ENCODE assay signal across 8 mouse cellular contexts in the genomic region with DNA sequence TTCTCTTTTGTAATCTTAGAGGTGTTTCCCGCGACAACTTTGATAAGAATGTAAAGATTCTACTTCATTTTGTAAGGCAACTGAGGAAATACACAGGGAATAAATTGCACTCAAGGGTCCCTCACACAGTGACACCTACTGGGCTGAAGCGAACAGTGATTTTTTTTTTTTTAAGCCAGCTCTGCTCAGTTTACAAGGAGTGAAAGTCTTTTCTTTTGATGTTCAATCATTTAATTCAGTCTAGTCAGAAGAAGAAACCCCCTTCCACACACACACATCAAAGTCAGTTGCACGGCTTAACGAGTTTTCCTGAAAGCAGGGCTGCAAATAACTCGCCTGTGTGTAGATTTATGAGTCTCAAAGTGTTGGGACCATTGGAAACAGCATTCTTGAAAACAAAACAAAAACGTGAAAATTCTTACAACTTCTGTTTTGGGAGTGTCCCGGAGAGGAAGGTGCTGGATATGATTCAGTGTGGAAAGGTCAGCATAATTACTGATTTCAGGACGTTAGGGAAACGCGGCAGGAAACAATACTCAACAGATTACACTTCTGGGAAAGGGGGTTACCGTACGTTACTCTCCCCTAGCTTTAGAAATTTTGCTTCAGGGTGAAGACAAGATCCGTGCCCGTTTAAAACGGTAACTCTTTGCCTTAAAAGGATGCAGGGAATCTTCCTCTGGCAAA. TPM values are rescaled to one million over a fixed set of nuclear protein-coding genes. Genes with fewer than 3 reads are reported as not detected.
DNase-seq lines count a peak whose midpoint lies in the region; ATAC-seq and TF ChIP-seq lines count a peak whose summit lies in the region.

TSS of gene Sema3c (plus strand) at position 588 of the 687 bp plus-strand sequence.

- peak; percentile 65 for TF ChIP-seq CTCF in hindbrain, postnatal 0 days (IDR thresholded peaks at IDR 0.05; ENCODE audit: low read depth)

- H3K4me1 ChIP-seq in hindbrain, postnatal 0 days (ENCODE audit: insufficient read depth, low read length) = no peaks in the 10 kb centered on the region; the same call in 1 of the 2 replicates
- H3K4me1 ChIP-seq in liver, embryonic 13.5 days (replicated peaks) = no peaks in the 10 kb centered on the region
- H3K4me1 ChIP-seq in neural tube, embryonic 14.5 days (ENCODE audit: control insufficient read depth, insufficient read depth, low read length) = 0 out of 2 replicates have a peak, but pooled peaks cover 2% of the 10 kb centered on the region

- ATAC-seq in frontal cortex, adult (ENCODE audit: low TSS enrichment) = peak; percentile 55
- ATAC-seq in hindbrain, postnatal 0 days = peak; percentile 8; the same call in 1 of the 2 replicates
- no peak for ATAC-seq in liver, embryonic 13.5 days (ENCODE audit: low read depth)
- peak; percentile 7; the same call in 1 of the 2 replicates for ATAC-seq in neural tube, embryonic 14.5 days (ENCODE audit: low read depth)

- H3K9me3 ChIP-seq in hindbrain, postnatal 0 days (ENCODE audit: low read length) = no peaks in the 10 kb centered on the region
- H3K9me3 ChIP-seq in liver, embryonic 13.5 days (replicated peaks) = no peaks in the 10 kb centered on the region
- H3K9me3 ChIP-seq in neural tube, embryonic 14.5 days (ENCODE audit: control insufficient read depth, low read length) = no peaks in the 10 kb centered on the region

- 1% methylated on average over 16 of the region's 16 CpGs for WGBS in hindbrain, postnatal 0 days
- WGBS in liver, embryonic 13.5 days (ENCODE audit: insufficient replicate concordance) = 3% methylated on average over 16 of the region's 16 CpGs
- WGBS in neural tube, embryonic 14.5 days = under 1% methylated on average over 16 of the region's 16 CpGs

- peak within 1 kb of the TSS; percentile 20; the same call in 1 of the 2 replicates for H3K27ac ChIP-seq in hindbrain, postnatal 0 days
- H3K27ac ChIP-seq in liver, embryonic 13.5 days = no peak within 1 kb of the TSS
- peak within 1 kb of the TSS; percentile 58; the same call in 1 of the 2 replicates for H3K27ac ChIP-seq in neural tube, embryonic 14.5 days (ENCODE audit: low read depth, low read length)

- H3K4me3 ChIP-seq in hindbrain, postnatal 0 days (ENCODE audit: low read length) = peak within 1 kb of the TSS; percentile 75
- H3K4me3 ChIP-seq in liver, embryonic 13.5 days (replicated peaks) = peak within 1 kb of the TSS; percentile 51
- peak within 1 kb of the TSS; percentile 48 for H3K4me3 ChIP-seq in neural tube, embryonic 14.5 days (ENCODE audit: low read depth, low read length)

- H3K36me3 ChIP-seq in hindbrain, postnatal 0 days (ENCODE audit: insufficient read depth, low read length) = no peaks in the 10 kb centered on the region
- H3K36me3 ChIP-seq in liver, embryonic 13.5 days = no peaks in the 10 kb centered on the region
- H3K36me3 ChIP-seq in neural tube, embryonic 14.5 days (ENCODE audit: control insufficient read depth, insufficient read depth, low read length) = no peaks in the 10 kb centered on the region

- H3K9ac ChIP-seq in hindbrain, postnatal 0 days (replicated peaks; ENCODE audit: low read length) = peak within 1 kb of the TSS; percentile 44
- no peak within 1 kb of the TSS for H3K9ac ChIP-seq in liver, embryonic 13.5 days
- H3K9ac ChIP-seq in neural tube, embryonic 14.5 days (replicated peaks; ENCODE audit: low read depth, low read length) = peak within 1 kb of the TSS; percentile 55

- DNase-seq in frontal cortex, postnatal 25 days (ENCODE audit: low spot score in 2 of 2) = no peak
- DNase-seq in R1 (ENCODE audit: low read depth, low spot score) = peak; percentile 34
- peak; percentile 9 for DNase-seq in gastrocnemius, adult 18-20 months (ENCODE audit: low spot score)
- peak; percentile 46 for DNase-seq in hindbrain, postnatal 0 days (ENCODE audit: low spot score)
- DNase-seq in liver, embryonic 13.5 days = no peak
- no peak for DNase-seq in cerebellum, postnatal 36 days

- H3K4me2 ChIP-seq in hindbrain, postnatal 0 days (ENCODE audit: low read depth, low read length) = peak within 1 kb of the TSS; percentile 95
- H3K4me2 ChIP-seq in liver, embryonic 13.5 days = peak within 1 kb of the TSS; percentile 58
- peak within 1 kb of the TSS; percentile 77 for H3K4me2 ChIP-seq in neural tube, embryonic 14.5 days (ENCODE audit: low read depth, low read length)

- H3K27me3 ChIP-seq in hindbrain, postnatal 0 days (ENCODE audit: insufficient read depth, low read length) = no peaks in the 10 kb centered on the region
- peaks cover 35% of the 10 kb centered on the region for H3K27me3 ChIP-seq in liver, embryonic 13.5 days
- H3K27me3 ChIP-seq in neural tube, embryonic 14.5 days (ENCODE audit: control insufficient read depth, insufficient read depth, low read length) = no peaks in the 10 kb centered on the region; the same call in 1 of the 2 replicates

RNA-seq across cellular contexts. Expression of gene Sema3c, which starts in this region (rescaled TPM):
- 10 to 100 TPM; 46.6 to 49.0 TPM for total RNA-seq in gastrocnemius, adult 18-20 months (2021)
- total RNA-seq in hindbrain, postnatal 0 days (2014; rRNA removed) = 23.5 and 26.1 TPM in 2 replicates
- 11.3 and 11.6 TPM in 2 replicates for polyA plus RNA-seq in hindbrain, postnatal 0 days (2015; fragmentation: Nextera tagmentation; extraction: Ambion mirVana)
- polyA plus RNA-seq in liver, embryonic 13.5 days (2015; fragmentation: Nextera tagmentation; extraction: Ambion mirVana) = 0.50 and 1.3 TPM in 2 replicates
- 37.5 and 45.4 TPM in 2 replicates for polyA plus RNA-seq in neural tube, embryonic 14.5 days (2014; fragmentation: Nextera tagmentation; extraction: Ambion mirVana)

Comparison
In these comparisons a context has a peak if more than half of its experiments do, and no peak if none do; other contexts are left out.
1. DNase-seq: peak in R1 (single experiment), gastrocnemius, adult 18-20 months (single experiment) and hindbrain, postnatal 0 days (single experiment); none in frontal cortex, postnatal 25 days (0 of 2), liver, embryonic 13.5 days (single experiment) and cerebellum, postnatal 36 days (0 of 2).
2. Peak in every context shown above with its lines, with median percentiles within 50 percentile points of each other: H3K4me2 ChIP-seq and H3K4me3 ChIP-seq.